Mouse (Mus musculus): Measurements from ENCODE around the gene Olfr802. TPM values are rescaled to one million over a fixed set of nuclear protein-coding genes. Genes with fewer than 3 reads are reported as not detected.

The Olfr802 gene
- total and polyA plus RNA-seq, 3 experiments, result not detected

DNA sequence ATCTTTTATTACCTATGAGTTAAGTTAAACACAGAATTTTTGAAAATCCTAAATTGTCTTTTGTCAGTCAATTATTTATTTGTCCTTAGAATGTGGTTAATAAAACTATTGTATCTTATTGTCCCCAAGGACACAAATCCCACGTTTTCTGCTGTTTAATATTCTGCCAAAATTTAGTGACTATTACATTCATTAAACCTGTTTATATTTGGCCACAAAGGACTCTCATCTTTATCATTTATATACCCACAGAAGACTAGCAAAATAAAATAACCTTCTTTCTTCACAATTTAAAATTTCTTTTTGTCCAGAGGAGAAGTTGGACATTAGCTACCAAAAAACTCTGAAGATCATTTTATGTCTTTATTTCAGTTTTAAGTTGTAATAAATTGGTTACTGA, 50.8 kb downstream of the Olfr802 start, which contains the start of gene Olfr799:
Gene Olfr799, plus strand, starts transcription at position 301 of the 400 bp plus-strand sequence.
- Histone ChIP-seq H3K36me3 (ENCODE audit: control insufficient read depth in 1 of 2, insufficient read depth in 2 of 2, low read length in 2 of 2) (no peaks in the 10 kb centered on the region), H3K9ac (ENCODE audit: control insufficient read depth, low read depth, low read length, poor library complexity, severe bottlenecking) (no peak within 1 kb of the TSS), H3K4me3 (ENCODE audit: control insufficient read depth in 1 of 2, insufficient read depth in 1 of 2, low read depth in 2 of 2, low read length in 2 of 2) (no peak within 1 kb of the TSS), H3K9me3 (replicated peaks; ENCODE audit: insufficient read depth, low read length) (no peaks in the 10 kb centered on the region), H3K79me2 (ENCODE audit: control insufficient read depth, insufficient read depth, low read length, poor library complexity) (no peaks in the 10 kb centered on the region), H3K27me3 (ENCODE audit: control insufficient read depth in 1 of 2, insufficient read depth in 2 of 2, low read length in 2 of 2) (no peaks in the 10 kb centered on the region), H3K27ac (ENCODE audit: control insufficient read depth, low read depth, low read length) (no peak within 1 kb of the TSS), H3K4me1 (ENCODE audit: control insufficient read depth in 1 of 2, insufficient read depth in 2 of 2, low read length in 2 of 2) (no peaks in the 10 kb centered on the region)
- no peak for DNase-seq (ENCODE audit: low read depth, low spot score)
- no peak for TF ChIP-seq MYC (IDR thresholded peaks at IDR 0.05; ENCODE audit: low read depth, low read length)
- TF ChIP-seq MAX (IDR thresholded peaks at IDR 0.05; ENCODE audit: low read length), result no peak
- TF ChIP-seq CHD2 (IDR thresholded peaks at IDR 0.05; ENCODE audit: low read length), result no peak

DNA sequence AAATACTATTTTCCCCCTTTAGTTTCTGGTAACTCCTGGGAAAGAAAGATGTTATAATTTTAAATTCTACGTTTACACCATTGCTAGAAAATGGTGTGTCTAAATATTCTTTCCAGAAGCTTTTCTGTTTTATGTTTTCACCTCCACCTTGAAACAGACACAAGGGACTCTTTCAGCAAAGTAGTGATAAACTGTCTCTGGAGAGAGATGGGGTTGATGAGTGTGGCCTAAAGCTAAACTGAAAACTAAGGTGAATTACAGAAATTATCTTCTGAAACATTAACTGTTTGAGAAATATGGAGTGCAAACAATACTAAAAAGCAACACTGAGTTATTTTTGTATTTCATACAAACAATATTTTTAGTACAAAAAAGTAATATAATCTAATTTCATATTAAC, 60.1 kb downstream of the Olfr802 start, which contains the start of gene Olfr798:
Gene Olfr798, minus strand, starts transcription at position 101 of the 400 bp plus-strand sequence.
- no peaks in the 10 kb centered on the region for H3K36me3 ChIP-seq (ENCODE audit: control insufficient read depth in 1 of 2, insufficient read depth in 2 of 2, low read length in 2 of 2)
- H3K9me3 ChIP-seq (replicated peaks; ENCODE audit: insufficient read depth, low read length), result no peaks in the 10 kb centered on the region
- no peak within 1 kb of the TSS for H3K9ac ChIP-seq (ENCODE audit: control insufficient read depth, low read depth, low read length, poor library complexity, severe bottlenecking)
- H3K27me3 ChIP-seq (ENCODE audit: control insufficient read depth in 1 of 2, insufficient read depth in 2 of 2, low read length in 2 of 2), result no peaks in the 10 kb centered on the region
- H3K4me1 ChIP-seq (ENCODE audit: control insufficient read depth in 1 of 2, insufficient read depth in 2 of 2, low read length in 2 of 2), result no peaks in the 10 kb centered on the region
- TF ChIP-seq USF1 (IDR thresholded peaks at IDR 0.05; ENCODE audit: low read depth, low read length) (no peak), MYB (IDR thresholded peaks at IDR 0.05; ENCODE audit: low read depth, low read length) (no peak), ZKSCAN1 (IDR thresholded peaks at IDR 0.05; ENCODE audit: low read depth, low read length) (no peak), TAL1 (IDR thresholded peaks at IDR 0.05; ENCODE audit: low read length) (no peak), EP300 (IDR thresholded peaks at IDR 0.05; ENCODE audit: low read depth in 1 of 2, low read length in 2 of 2) (no peak), KAT2A (conservative IDR thresholded peaks at IDR 0.05; ENCODE audit: low read depth, low read length) (no peak), RAD21 (IDR thresholded peaks at IDR 0.05; ENCODE audit: low read depth, low read length) (no peak), ZC3H11A (IDR thresholded peaks at IDR 0.05; ENCODE audit: low read depth, low read length) (no peak), BHLHE40 (IDR thresholded peaks at IDR 0.05; ENCODE audit: borderline replicate concordance, low read depth, low read length) (no peak), ETS1 (IDR thresholded peaks at IDR 0.05; ENCODE audit: low read depth, low read length) (no peak), TBP (IDR thresholded peaks at IDR 0.05; ENCODE audit: low read depth, low read length) (no peak), JUND (IDR thresholded peaks at IDR 0.05; ENCODE audit: low read depth, low read length) (no peak), HCFC1 (IDR thresholded peaks at IDR 0.05; ENCODE audit: low read depth, low read length) (no peak), RCOR1 (IDR thresholded peaks at IDR 0.05; ENCODE audit: low read depth, low read length) (no peak), POLR2AphosphoS5 (IDR thresholded peaks at IDR 0.05; ENCODE audit: borderline replicate concordance, low read depth, low read length) (no peak), MXI1 (IDR thresholded peaks at IDR 0.05; ENCODE audit: low read depth, low read length) (no peak), ELF1 (IDR thresholded peaks at IDR 0.05; ENCODE audit: low read depth, low read length) (no peak), MAX (IDR thresholded peaks at IDR 0.05; ENCODE audit: low read length) (no peak)
- H3K4me3 ChIP-seq (ENCODE audit: control insufficient read depth in 1 of 2, insufficient read depth in 1 of 2, low read depth in 2 of 2, low read length in 2 of 2), result no peak within 1 kb of the TSS
- no peak for DNase-seq (ENCODE audit: low read depth, low spot score)
- no peaks in the 10 kb centered on the region for H3K79me2 ChIP-seq (ENCODE audit: control insufficient read depth, insufficient read depth, low read length, poor library complexity)
- H3K27ac ChIP-seq (ENCODE audit: control insufficient read depth, low read depth, low read length), result no peak within 1 kb of the TSS

Other genes starting within 250 kb of the Olfr802 start
- gene Olfr787, start 226.3 kb downstream of the Olfr802 start, total RNA-seq (2012; rRNA removed), result not detected in 2 replicates
- not detected for gene Olfr787, start 226.3 kb downstream of the Olfr802 start, polyA plus RNA-seq (2012; ENCODE audit: insufficient read depth in 1 of 2, insufficient read length in 2 of 2, low read depth in 1 of 2, low replicate concordance in 2 of 2, missing spikeins in 1 of 2)
- not detected in 2 replicates for gene Olfr788, start 217.2 kb downstream of the Olfr802 start, total RNA-seq (2012; rRNA removed)
- not detected for gene Olfr788, start 217.2 kb downstream of the Olfr802 start, polyA plus RNA-seq (2012; ENCODE audit: insufficient read depth in 1 of 2, insufficient read length in 2 of 2, low read depth in 1 of 2, low replicate concordance in 2 of 2, missing spikeins in 1 of 2)
- gene Olfr789, start 203.4 kb downstream of the Olfr802 start, total RNA-seq (2012; rRNA removed), result not detected in 2 replicates
- gene Olfr789, start 203.4 kb downstream of the Olfr802 start, polyA plus RNA-seq (2012; ENCODE audit: insufficient read depth in 1 of 2, insufficient read length in 2 of 2, low read depth in 1 of 2, low replicate concordance in 2 of 2, missing spikeins in 1 of 2), result not detected
- not detected in 2 replicates for gene Olfr790, start 189.7 kb downstream of the Olfr802 start, total RNA-seq (2012; rRNA removed)
- gene Olfr790, start 189.7 kb downstream of the Olfr802 start, polyA plus RNA-seq (2012; ENCODE audit: insufficient read depth in 1 of 2, insufficient read length in 2 of 2, low read depth in 1 of 2, low replicate concordance in 2 of 2, missing spikeins in 1 of 2), result not detected
- not detected in 2 replicates for gene Olfr791, start 166.4 kb downstream of the Olfr802 start, total RNA-seq (2012; rRNA removed)
- not detected for gene Olfr791, start 166.4 kb downstream of the Olfr802 start, polyA plus RNA-seq (2012; ENCODE audit: insufficient read depth in 1 of 2, insufficient read length in 2 of 2, low read depth in 1 of 2, low replicate concordance in 2 of 2, missing spikeins in 1 of 2)
- not detected in 2 replicates for gene Olfr792, start 149.0 kb downstream of the Olfr802 start, total RNA-seq (2012; rRNA removed)
- gene Olfr792, start 149.0 kb downstream of the Olfr802 start, polyA plus RNA-seq (2012; ENCODE audit: insufficient read depth in 1 of 2, insufficient read length in 2 of 2, low read depth in 1 of 2, low replicate concordance in 2 of 2, missing spikeins in 1 of 2), result not detected
- not detected in 2 replicates for gene Olfr794, start 120.5 kb downstream of the Olfr802 start, total RNA-seq (2012; rRNA removed)
- gene Olfr794, start 120.5 kb downstream of the Olfr802 start, polyA plus RNA-seq (2012; ENCODE audit: insufficient read depth in 1 of 2, insufficient read length in 2 of 2, low read depth in 1 of 2, low replicate concordance in 2 of 2, missing spikeins in 1 of 2), result not detected
- gene Olfr796, start 75.6 kb downstream of the Olfr802 start, total RNA-seq (2012; rRNA removed), result not detected in 2 replicates
- gene Olfr796, start 75.6 kb downstream of the Olfr802 start, polyA plus RNA-seq (2012; ENCODE audit: insufficient read depth in 1 of 2, insufficient read length in 2 of 2, low read depth in 1 of 2, low replicate concordance in 2 of 2, missing spikeins in 1 of 2), result not detected
- gene Olfr798, start 60.2 kb downstream of the Olfr802 start, total RNA-seq (2012; rRNA removed), result not detected in 2 replicates
- gene Olfr798, start 60.2 kb downstream of the Olfr802 start, polyA plus RNA-seq (2012; ENCODE audit: insufficient read depth in 1 of 2, insufficient read length in 2 of 2, low read depth in 1 of 2, low replicate concordance in 2 of 2, missing spikeins in 1 of 2), result not detected
- gene Olfr799, start 50.7 kb downstream of the Olfr802 start, total RNA-seq (2012; rRNA removed), result not detected in 2 replicates
- not detected for gene Olfr799, start 50.7 kb downstream of the Olfr802 start, polyA plus RNA-seq (2012; ENCODE audit: insufficient read depth in 1 of 2, insufficient read length in 2 of 2, low read depth in 1 of 2, low replicate concordance in 2 of 2, missing spikeins in 1 of 2)
- gene Olfr800, start 30.5 kb downstream of the Olfr802 start, total RNA-seq (2012; rRNA removed), result not detected in 2 replicates
- not detected for gene Olfr800, start 30.5 kb downstream of the Olfr802 start, polyA plus RNA-seq (2012; ENCODE audit: insufficient read depth in 1 of 2, insufficient read length in 2 of 2, low read depth in 1 of 2, low replicate concordance in 2 of 2, missing spikeins in 1 of 2)
- gene Olfr801, start 14.3 kb downstream of the Olfr802 start, total RNA-seq (2012; rRNA removed), result not detected in 2 replicates
- not detected for gene Olfr801, start 14.3 kb downstream of the Olfr802 start, polyA plus RNA-seq (2012; ENCODE audit: insufficient read depth in 1 of 2, insufficient read length in 2 of 2, low read depth in 1 of 2, low replicate concordance in 2 of 2, missing spikeins in 1 of 2)
- not detected in 2 replicates for gene Olfr803, start 6.1 kb upstream of the Olfr802 start, total RNA-seq (2012; rRNA removed)
- gene Olfr803, start 6.1 kb upstream of the Olfr802 start, polyA plus RNA-seq (2012; ENCODE audit: insufficient read depth in 1 of 2, insufficient read length in 2 of 2, low read depth in 1 of 2, low replicate concordance in 2 of 2, missing spikeins in 1 of 2), result under 1 TPM in 1 of 2 experiments, not detected in 1; 0.03 TPM
- gene Olfr804, start 15.0 kb upstream of the Olfr802 start, total RNA-seq (2012; rRNA removed), result not detected in 2 replicates
- gene Olfr804, start 15.0 kb upstream of the Olfr802 start, polyA plus RNA-seq (2012; ENCODE audit: insufficient read depth in 1 of 2, insufficient read length in 2 of 2, low read depth in 1 of 2, low replicate concordance in 2 of 2, missing spikeins in 1 of 2), result not detected
- gene Olfr805, start 41.2 kb upstream of the Olfr802 start, total RNA-seq (2012; rRNA removed), result not detected in 2 replicates
- not detected for gene Olfr805, start 41.2 kb upstream of the Olfr802 start, polyA plus RNA-seq (2012; ENCODE audit: insufficient read depth in 1 of 2, insufficient read length in 2 of 2, low read depth in 1 of 2, low replicate concordance in 2 of 2, missing spikeins in 1 of 2)
- not detected in 2 replicates for gene Olfr806, start 53.8 kb upstream of the Olfr802 start, total RNA-seq (2012; rRNA removed)
- gene Olfr806, start 53.8 kb upstream of the Olfr802 start, polyA plus RNA-seq (2012; ENCODE audit: insufficient read depth in 1 of 2, insufficient read length in 2 of 2, low read depth in 1 of 2, low replicate concordance in 2 of 2, missing spikeins in 1 of 2), result not detected
- gene Olfr807, start 69.6 kb upstream of the Olfr802 start, total RNA-seq (2012; rRNA removed), result not detected in 2 replicates
- gene Olfr807, start 69.6 kb upstream of the Olfr802 start, polyA plus RNA-seq (2012; ENCODE audit: insufficient read depth in 1 of 2, insufficient read length in 2 of 2, low read depth in 1 of 2, low replicate concordance in 2 of 2, missing spikeins in 1 of 2), result not detected
- gene Olfr808, start 77.3 kb upstream of the Olfr802 start, total RNA-seq (2012; rRNA removed), result not detected in 2 replicates
- gene Olfr808, start 77.3 kb upstream of the Olfr802 start, polyA plus RNA-seq (2012; ENCODE audit: insufficient read depth in 1 of 2, insufficient read length in 2 of 2, low read depth in 1 of 2, low replicate concordance in 2 of 2, missing spikeins in 1 of 2), result not detected
- not detected in 2 replicates for gene Olfr809, start 86.5 kb upstream of the Olfr802 start, total RNA-seq (2012; rRNA removed)
- gene Olfr809, start 86.5 kb upstream of the Olfr802 start, polyA plus RNA-seq (2012; ENCODE audit: insufficient read depth in 1 of 2, insufficient read length in 2 of 2, low read depth in 1 of 2, low replicate concordance in 2 of 2, missing spikeins in 1 of 2), result not detected
- gene Olfr810, start 106.7 kb upstream of the Olfr802 start, total RNA-seq (2012; rRNA removed), result not detected in 2 replicates
- not detected for gene Olfr810, start 106.7 kb upstream of the Olfr802 start, polyA plus RNA-seq (2012; ENCODE audit: insufficient read depth in 1 of 2, insufficient read length in 2 of 2, low read depth in 1 of 2, low replicate concordance in 2 of 2, missing spikeins in 1 of 2)
- gene Olfr811, start 116.2 kb upstream of the Olfr802 start, total RNA-seq (2012; rRNA removed), result not detected in 2 replicates
- gene Olfr811, start 116.2 kb upstream of the Olfr802 start, polyA plus RNA-seq (2012; ENCODE audit: insufficient read depth in 1 of 2, insufficient read length in 2 of 2, low read depth in 1 of 2, low replicate concordance in 2 of 2, missing spikeins in 1 of 2), result not detected
- gene Olfr812, start 157.9 kb upstream of the Olfr802 start, total RNA-seq (2012; rRNA removed), result not detected in 2 replicates
- not detected for gene Olfr812, start 157.9 kb upstream of the Olfr802 start, polyA plus RNA-seq (2012; ENCODE audit: insufficient read depth in 1 of 2, insufficient read length in 2 of 2, low read depth in 1 of 2, low replicate concordance in 2 of 2, missing spikeins in 1 of 2)
- gene Olfr813, start 167.2 kb upstream of the Olfr802 start, total RNA-seq (2012; rRNA removed), result not detected in 2 replicates
- gene Olfr813, start 167.2 kb upstream of the Olfr802 start, polyA plus RNA-seq (2012; ENCODE audit: insufficient read depth in 1 of 2, insufficient read length in 2 of 2, low read depth in 1 of 2, low replicate concordance in 2 of 2, missing spikeins in 1 of 2), result not detected
- gene Olfr814, start 191.7 kb upstream of the Olfr802 start, total RNA-seq (2012; rRNA removed), result not detected in 2 replicates
- gene Olfr814, start 191.7 kb upstream of the Olfr802 start, polyA plus RNA-seq (2012; ENCODE audit: insufficient read depth in 1 of 2, insufficient read length in 2 of 2, low read depth in 1 of 2, low replicate concordance in 2 of 2, missing spikeins in 1 of 2), result not detected
- not detected in 2 replicates for gene Olfr815, start 217.7 kb upstream of the Olfr802 start, total RNA-seq (2012; rRNA removed)
- not detected for gene Olfr815, start 217.7 kb upstream of the Olfr802 start, polyA plus RNA-seq (2012; ENCODE audit: insufficient read depth in 1 of 2, insufficient read length in 2 of 2, low read depth in 1 of 2, low replicate concordance in 2 of 2, missing spikeins in 1 of 2)
- not detected in 2 replicates for gene Olfr816, start 227.4 kb upstream of the Olfr802 start, total RNA-seq (2012; rRNA removed)
- gene Olfr816, start 227.4 kb upstream of the Olfr802 start, polyA plus RNA-seq (2012; ENCODE audit: insufficient read depth in 1 of 2, insufficient read length in 2 of 2, low read depth in 1 of 2, low replicate concordance in 2 of 2, missing spikeins in 1 of 2), result not detected

Measured in MEL (cell line).